Mouse (Mus musculus): ENCODE results near the gene Cdsn. TPM values are rescaled to one million over a fixed set of nuclear protein-coding genes. Genes with fewer than 3 reads are reported as not detected.

The Cdsn gene
- polyA plus RNA-seq, 1 experiment from 2014 or later = 0.25 TPM

- no peaks in the 10 kb centered on the region for H3K4me1 ChIP-seq (replicated peaks; ENCODE audit: control insufficient read depth, insufficient read depth, low read length)
- no peak overlapping the region for H3K27ac ChIP-seq
- H3K36me3 ChIP-seq (replicated peaks; ENCODE audit: control insufficient read depth, insufficient read depth) = no peaks in the 10 kb centered on the region
- WGBS = 43% methylated on average over 4 of the region's 4 CpGs
- H3K4me2 ChIP-seq (replicated peaks) = no peak overlapping the region
- ATAC-seq (ENCODE audit: low FRiP score) (no peak), DNase-seq (ENCODE audit: low spot score) (no peak)
- H3K4me3 ChIP-seq (replicated peaks; ENCODE audit: low read length) = no peak overlapping the region
- no peak overlapping the region for H3K9ac ChIP-seq
- H3K9me3 ChIP-seq (ENCODE audit: control insufficient read depth, low read length) = no peaks in the 10 kb centered on the region
- H3K27me3 ChIP-seq (ENCODE audit: control insufficient read depth, insufficient read depth, low read length) = no peaks in the 10 kb centered on the region
These were observed 41.9 kb downstream of the Cdsn start for GRCm38 (mm10) chr17:35593786-35594185.

DNA sequence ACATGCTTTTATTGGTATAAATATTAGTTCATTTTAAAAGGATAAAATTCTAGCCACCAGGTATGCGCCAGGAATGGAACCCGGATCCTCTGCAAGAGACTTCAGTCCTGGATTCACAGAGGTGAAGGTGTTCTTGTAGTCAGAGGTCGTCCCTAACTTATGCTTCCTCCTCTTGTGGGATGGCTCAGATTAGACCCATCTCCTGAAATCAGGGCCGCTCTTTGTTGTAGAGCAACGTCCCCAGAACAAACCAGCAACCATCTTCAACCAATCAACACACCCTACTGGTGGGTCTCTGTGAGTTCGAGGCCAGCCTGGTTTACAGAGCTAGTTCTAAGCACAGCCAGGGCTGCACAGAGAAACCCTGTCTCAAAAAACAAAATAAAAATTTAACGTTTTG is 42.5 kb downstream of the Cdsn start:
- Histone ChIP-seq H3K4me2 (replicated peaks) (no peak overlapping the region), H3K9ac (no peak overlapping the region), H3K27me3 (ENCODE audit: control insufficient read depth, insufficient read depth, low read length) (no peaks in the 10 kb centered on the region), H3K4me3 (replicated peaks; ENCODE audit: low read length) (no peak overlapping the region), H3K36me3 (replicated peaks; ENCODE audit: control insufficient read depth, insufficient read depth) (no peaks in the 10 kb centered on the region), H3K9me3 (ENCODE audit: control insufficient read depth, low read length) (no peaks in the 10 kb centered on the region), H3K27ac (no peak overlapping the region), H3K4me1 (replicated peaks; ENCODE audit: control insufficient read depth, insufficient read depth, low read length) (no peaks in the 10 kb centered on the region)
- WGBS = 91% methylated on average over 7 of the region's 7 CpGs
- ATAC-seq (ENCODE audit: low FRiP score) (no peak), DNase-seq (ENCODE audit: low spot score) (no peak)

GRCm38 (mm10) chr17:35597399-35597798 is 45.5 kb downstream of the Cdsn start:
- H3K27me3 ChIP-seq (ENCODE audit: control insufficient read depth, insufficient read depth, low read length) = no peaks in the 10 kb centered on the region
- 91% methylated on average over 3 of the region's 3 CpGs for WGBS
- no peak overlapping the region for H3K4me2 ChIP-seq (replicated peaks)
- no peaks in the 10 kb centered on the region for H3K4me1 ChIP-seq (replicated peaks; ENCODE audit: control insufficient read depth, insufficient read depth, low read length)
- no peaks in the 10 kb centered on the region for H3K36me3 ChIP-seq (replicated peaks; ENCODE audit: control insufficient read depth, insufficient read depth)
- DNase-seq (ENCODE audit: low spot score) = no peak
- H3K9ac ChIP-seq = no peak overlapping the region
- H3K9me3 ChIP-seq (ENCODE audit: control insufficient read depth, low read length) = no peaks in the 10 kb centered on the region
- ATAC-seq (ENCODE audit: low FRiP score) = no peak
- H3K27ac ChIP-seq = no peak overlapping the region
- no peak overlapping the region for H3K4me3 ChIP-seq (replicated peaks; ENCODE audit: low read length)

- H3K4me3 ChIP-seq (replicated peaks; ENCODE audit: low read length) = no peak within 1 kb of the TSS
- no peaks in the 10 kb centered on the region for H3K27me3 ChIP-seq (ENCODE audit: control insufficient read depth, insufficient read depth, low read length)
- no peaks in the 10 kb centered on the region for H3K9me3 ChIP-seq (ENCODE audit: control insufficient read depth, low read length)
- H3K27ac ChIP-seq = no peak within 1 kb of the TSS
- ATAC-seq (ENCODE audit: low FRiP score) (no peak), DNase-seq (ENCODE audit: low spot score) (no peak)
- 61% methylated on average over 2 of the region's 2 CpGs for WGBS
- no peaks in the 10 kb centered on the region for H3K36me3 ChIP-seq (replicated peaks; ENCODE audit: control insufficient read depth, insufficient read depth)
- H3K4me1 ChIP-seq (replicated peaks; ENCODE audit: control insufficient read depth, insufficient read depth, low read length) = no peaks in the 10 kb centered on the region
- H3K4me2 ChIP-seq (replicated peaks) = no peak within 1 kb of the TSS
- H3K9ac ChIP-seq = no peak within 1 kb of the TSS
These were observed 49.3 kb downstream of the Cdsn start, which contains the start of gene Sfta2 for GRCm38 (mm10) chr17:35601249-35601648. Gene Sfta2, plus strand, starts transcription at chr17:35601549.

GRCm38 (mm10) chr17:35601736-35602354 is 49.9 kb downstream of the Cdsn start:
- H3K36me3 ChIP-seq (replicated peaks; ENCODE audit: control insufficient read depth, insufficient read depth) = no peaks in the 10 kb centered on the region
- H3K4me3 ChIP-seq (replicated peaks; ENCODE audit: low read length) = no peak overlapping the region
- H3K9ac ChIP-seq = no peak overlapping the region
- no peaks in the 10 kb centered on the region for H3K9me3 ChIP-seq (ENCODE audit: control insufficient read depth, low read length)
- no peaks in the 10 kb centered on the region for H3K27me3 ChIP-seq (ENCODE audit: control insufficient read depth, insufficient read depth, low read length)
- no peak overlapping the region for H3K4me2 ChIP-seq (replicated peaks)
- DNase-seq (ENCODE audit: low spot score) (no peak), ATAC-seq (ENCODE audit: low FRiP score) (no peak)
- WGBS = 65% methylated on average over 8 of the region's 8 CpGs
- H3K27ac ChIP-seq = no peak overlapping the region
- H3K4me1 ChIP-seq (replicated peaks; ENCODE audit: control insufficient read depth, insufficient read depth, low read length) = no peaks in the 10 kb centered on the region

Other genes with a start within 250 kb of the Cdsn start
- gene H2-Q1, start 231.7 kb upstream of the Cdsn start, polyA plus RNA-seq (2014; fragmentation: Nextera tagmentation; extraction: Ambion mirVana) = 0.25 and 0.27 TPM in 2 replicates
- 3.0 and 3.1 TPM in 2 replicates for gene H2-Q2, start 209.9 kb upstream of the Cdsn start, polyA plus RNA-seq (2014; fragmentation: Nextera tagmentation; extraction: Ambion mirVana)
- 0.59 and 0.74 TPM in 2 replicates for gene H2-Q4, start 172.5 kb upstream of the Cdsn start, polyA plus RNA-seq (2014; fragmentation: Nextera tagmentation; extraction: Ambion mirVana)
- gene H2-Q6, start 127.3 kb upstream of the Cdsn start, polyA plus RNA-seq (2014; fragmentation: Nextera tagmentation; extraction: Ambion mirVana) = 0.44 and 0.71 TPM in 2 replicates
- 2.8 and 2.9 TPM in 2 replicates for gene H2-Q7, start 113.0 kb upstream of the Cdsn start, polyA plus RNA-seq (2014; fragmentation: Nextera tagmentation; extraction: Ambion mirVana)
- gene H2-Q10, start 82.0 kb upstream of the Cdsn start, polyA plus RNA-seq (2014; fragmentation: Nextera tagmentation; extraction: Ambion mirVana) = not detected in 2 replicates
- not detected in 2 replicates for gene Pou5f1, start 46.1 kb upstream of the Cdsn start, polyA plus RNA-seq (2014; fragmentation: Nextera tagmentation; extraction: Ambion mirVana)
- gene Tcf19, start 35.3 kb upstream of the Cdsn start, polyA plus RNA-seq (2014; fragmentation: Nextera tagmentation; extraction: Ambion mirVana) = 12.3 and 16.5 TPM in 2 replicates
- 2.8 and 3.5 TPM in 2 replicates for gene Cchcr1, start 35.0 kb upstream of the Cdsn start, polyA plus RNA-seq (2014; fragmentation: Nextera tagmentation; extraction: Ambion mirVana)
- 0.26 and 0.72 TPM in 2 replicates for gene Psors1c2, start 18.9 kb upstream of the Cdsn start, polyA plus RNA-seq (2014; fragmentation: Nextera tagmentation; extraction: Ambion mirVana)
- gene 2300002M23Rik, start 15.3 kb downstream of the Cdsn start, polyA plus RNA-seq (2014; fragmentation: Nextera tagmentation; extraction: Ambion mirVana) = not detected in 2 replicates
- not detected in 2 replicates for gene Sfta2, start 49.4 kb downstream of the Cdsn start, polyA plus RNA-seq (2014; fragmentation: Nextera tagmentation; extraction: Ambion mirVana)
- gene Gm9573, start 74.5 kb downstream of the Cdsn start, polyA plus RNA-seq (2014; fragmentation: Nextera tagmentation; extraction: Ambion mirVana) = not detected in 2 replicates
- 0.09 TPM in 1 of 2 replicates, not detected in the other for gene Mucl3, start 91.6 kb downstream of the Cdsn start, polyA plus RNA-seq (2014; fragmentation: Nextera tagmentation; extraction: Ambion mirVana)
- 14.8 and 14.9 TPM in 2 replicates for gene Vars2, start 115.5 kb downstream of the Cdsn start, polyA plus RNA-seq (2014; fragmentation: Nextera tagmentation; extraction: Ambion mirVana)
- gene Gtf2h4, start 121.6 kb downstream of the Cdsn start, polyA plus RNA-seq (2014; fragmentation: Nextera tagmentation; extraction: Ambion mirVana) = 21.3 and 22.8 TPM in 2 replicates
- gene Ddr1, start 152.5 kb downstream of the Cdsn start, polyA plus RNA-seq (2014; fragmentation: Nextera tagmentation; extraction: Ambion mirVana) = 62.7 and 72.5 TPM in 2 replicates